In the genomic region with DNA sequence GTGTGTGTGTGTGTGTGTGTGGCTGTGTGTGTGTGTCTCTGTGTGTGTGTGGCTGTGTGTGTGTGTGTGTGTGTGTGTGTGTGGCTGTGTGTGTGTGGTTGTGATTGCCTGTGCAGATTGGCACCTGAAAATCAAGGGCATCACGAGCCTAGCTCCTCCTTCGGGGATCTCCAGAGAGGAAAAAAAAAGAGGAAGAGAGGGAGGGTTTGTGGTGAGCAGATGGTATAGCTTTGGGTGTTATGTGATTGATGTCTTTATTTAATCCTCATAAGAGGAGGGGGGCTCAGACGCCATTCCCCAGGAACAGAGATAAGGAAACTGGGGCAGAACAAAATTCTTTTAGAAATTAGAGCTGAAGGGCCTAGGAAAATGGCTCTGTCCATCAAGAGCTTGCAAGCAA, we compare ENCODE assay signal across 17 mouse cellular contexts. TPM values are rescaled to one million over a fixed set of nuclear protein-coding genes. Genes with fewer than 3 reads are reported as not detected.
DNase-seq lines count a peak whose midpoint lies in the region; ATAC-seq lines count a peak whose summit lies in the region.
"Had no signal": no experiment of that assay in that cellular context is flagged by ENCODE, and none has a peak within 500 bp of the region (broad histone marks: within the 10 kb centered on the region; RNA-seq: fewer than 3 reads in every experiment).

No protein-coding gene starts in this region.

- 56% methylated on average over 3 of the region's 3 CpGs for WGBS in forebrain, embryonic 16.5 days
- WGBS in intestine, embryonic 16.5 days: 38% methylated on average over 3 of the region's 3 CpGs

- peaks cover 2% of the 10 kb centered on the region for H3K4me1 ChIP-seq in forebrain, embryonic 16.5 days (replicated peaks; ENCODE audit: control insufficient read depth, insufficient read depth, low read length)
- H3K4me1 ChIP-seq in intestine, embryonic 16.5 days (ENCODE audit: control insufficient read depth, insufficient read depth, low read length): no peaks in the 10 kb centered on the region
- H3K4me1 ChIP-seq: embryonic facial prominence, embryonic 12.5 days; heart, embryonic 13.5 days had no signal

- H3K9me3 ChIP-seq in forebrain, embryonic 16.5 days (ENCODE audit: control insufficient read depth, low read length): no peaks in the 10 kb centered on the region
- no peaks in the 10 kb centered on the region for H3K9me3 ChIP-seq in intestine, embryonic 16.5 days (ENCODE audit: control insufficient read depth, low read length)
- H3K9me3 ChIP-seq: embryonic facial prominence, embryonic 12.5 days; heart, embryonic 13.5 days; neural tube, embryonic 15.5 days had no signal

- DNase-seq in retina, postnatal 1 day: peak; percentile 71
- no peak for DNase-seq in retina, embryonic 14.5 days (ENCODE audit: low spot score)
- DNase-seq in splenic B cell, adult 2 months (ENCODE audit: low read depth, low spot score): peak; percentile 66
- DNase-seq in embryo, embryonic 9.5 days (ENCODE audit: extremely low spot score): no peak
- DNase-seq in layer of hippocampus, postnatal 36 days: no peak
- DNase-seq: adrenal gland, adult 2 months; gastrocnemius, postnatal 14 days; kidney, adult 18-20 months; kidney, postnatal 25 days; liver, postnatal 0 days; right cerebral cortex, postnatal 14 days had no signal

- no peaks in the 10 kb centered on the region for H3K27me3 ChIP-seq in forebrain, embryonic 16.5 days (replicated peaks; ENCODE audit: control insufficient read depth, insufficient read depth, low read length)
- H3K27me3 ChIP-seq in splenic B cell, adult 2 months (ENCODE audit: control insufficient read depth, insufficient read depth, low read length, poor library complexity, severe bottlenecking): no peaks in the 10 kb centered on the region
- H3K27me3 ChIP-seq in intestine, embryonic 16.5 days (replicated peaks; ENCODE audit: control insufficient read depth, insufficient read depth, low read length): no peaks in the 10 kb centered on the region
- H3K27me3 ChIP-seq: embryonic facial prominence, embryonic 12.5 days; heart, embryonic 13.5 days; neural tube, embryonic 15.5 days had no signal

- ATAC-seq in CD4-positive, CD25-positive, alpha-beta regulatory T cell, adult 4 months: peak; percentile 11
- no peak for ATAC-seq in forebrain, embryonic 16.5 days
- ATAC-seq in intestine, embryonic 16.5 days: no peak
- ATAC-seq: liver, postnatal 0 days had no signal

- no peak overlapping the region for H3K4me3 ChIP-seq in forebrain, embryonic 16.5 days (replicated peaks; ENCODE audit: low read length)
- H3K4me3 ChIP-seq in intestine, embryonic 16.5 days (ENCODE audit: low read length): no peak overlapping the region
- H3K4me3 ChIP-seq: embryonic facial prominence, embryonic 12.5 days; heart, embryonic 13.5 days; neural tube, embryonic 15.5 days had no signal

- H3K9ac ChIP-seq in forebrain, embryonic 16.5 days (replicated peaks; ENCODE audit: low read depth, low read length): no peak overlapping the region
- H3K9ac ChIP-seq in intestine, embryonic 16.5 days (ENCODE audit: low read depth, low read length): no peak overlapping the region
- H3K9ac ChIP-seq: embryonic facial prominence, embryonic 12.5 days; heart, embryonic 13.5 days; liver, postnatal 0 days; neural tube, embryonic 15.5 days had no signal

- H3K4me2 ChIP-seq in forebrain, embryonic 16.5 days (ENCODE audit: low read length): no peak overlapping the region
- no peak overlapping the region for H3K4me2 ChIP-seq in intestine, embryonic 16.5 days (ENCODE audit: low read depth, low read length)
- H3K4me2 ChIP-seq: embryonic facial prominence, embryonic 12.5 days; heart, embryonic 13.5 days; neural tube, embryonic 15.5 days had no signal

- no peaks in the 10 kb centered on the region for H3K36me3 ChIP-seq in forebrain, embryonic 16.5 days (ENCODE audit: control insufficient read depth, insufficient read depth)
- H3K36me3 ChIP-seq in splenic B cell, adult 2 months (ENCODE audit: control insufficient read depth, insufficient read depth, low read length, poor library complexity, severe bottlenecking): no peaks in the 10 kb centered on the region
- H3K36me3 ChIP-seq in intestine, embryonic 16.5 days (ENCODE audit: control insufficient read depth, insufficient read depth, low read length): no peaks in the 10 kb centered on the region
- H3K36me3 ChIP-seq: embryonic facial prominence, embryonic 12.5 days; heart, embryonic 13.5 days; neural tube, embryonic 15.5 days had no signal

- H3K27ac ChIP-seq in forebrain, embryonic 16.5 days (ENCODE audit: low read length): peak overlapping the region; percentile 7; the same call in 1 of the 2 replicates
- no peak overlapping the region for H3K27ac ChIP-seq in intestine, embryonic 16.5 days (ENCODE audit: low read length)
- H3K27ac ChIP-seq: embryonic facial prominence, embryonic 12.5 days; heart, embryonic 13.5 days; neural tube, embryonic 15.5 days had no signal

RNA-seq across cellular contexts. Expression of a gene that starts 10.3 kb away (rescaled TPM):
- polyA plus RNA-seq in CD4-positive, CD25-positive, alpha-beta regulatory T cell, adult 4 months (2017; shearing (Covaris generic)): 100 to 1,000 TPM; 268 to 648 TPM
- 0.06 and 0.30 TPM in 2 replicates for polyA plus RNA-seq in forebrain, embryonic 16.5 days (2015; fragmentation: Nextera tagmentation; extraction: Ambion mirVana)
- under 1 TPM in 1 of 2 experiments, not detected in 1; 0.23 TPM for total RNA-seq in layer of hippocampus, postnatal 36 days (2021)
- polyA plus RNA-seq in intestine, embryonic 16.5 days (2015; fragmentation: Nextera tagmentation; extraction: Ambion mirVana): 0.44 and 0.70 TPM in 2 replicates
- polyA plus RNA-seq: heart, embryonic 13.5 days had no signal

RNA-seq across cellular contexts. Expression of a gene that starts 13.1 kb away (rescaled TPM):
- polyA plus RNA-seq in CD4-positive, CD25-positive, alpha-beta regulatory T cell, adult 4 months (2017; shearing (Covaris generic)): 10 to 100 TPM; 19.0 to 29.0 TPM
- 1.7 and 2.9 TPM in 2 replicates for polyA plus RNA-seq in forebrain, embryonic 16.5 days (2015; fragmentation: Nextera tagmentation; extraction: Ambion mirVana)
- total RNA-seq in layer of hippocampus, postnatal 36 days (2021): 1 to 10 TPM; 2.1 to 2.3 TPM
- polyA plus RNA-seq in intestine, embryonic 16.5 days (2015; fragmentation: Nextera tagmentation; extraction: Ambion mirVana): 1.9 TPM in 2 replicates

RNA-seq across cellular contexts. Expression of a gene that starts 21.5 kb away (rescaled TPM):
- polyA plus RNA-seq in CD4-positive, CD25-positive, alpha-beta regulatory T cell, adult 4 months (2017; shearing (Covaris generic)): 10 to 100 TPM in 1 of 2 experiments, 1 to 10 TPM in 1; 5.4 to 10.6 TPM
- 666 and 701 TPM in 2 replicates for polyA plus RNA-seq in forebrain, embryonic 16.5 days (2015; fragmentation: Nextera tagmentation; extraction: Ambion mirVana)
- 1,000 to 10,000 TPM; 1,023 to 1,087 TPM for total RNA-seq in layer of hippocampus, postnatal 36 days (2021)
- 87.8 and 173 TPM in 2 replicates for polyA plus RNA-seq in intestine, embryonic 16.5 days (2015; fragmentation: Nextera tagmentation; extraction: Ambion mirVana)

RNA-seq across cellular contexts. Expression of a gene that starts 32.8 kb away (rescaled TPM):
- 10 to 100 TPM; 39.0 to 40.7 TPM for polyA plus RNA-seq in CD4-positive, CD25-positive, alpha-beta regulatory T cell, adult 4 months (2017; shearing (Covaris generic))
- 459 and 463 TPM in 2 replicates for polyA plus RNA-seq in forebrain, embryonic 16.5 days (2015; fragmentation: Nextera tagmentation; extraction: Ambion mirVana)
- 100 to 1,000 TPM; 630 to 652 TPM for total RNA-seq in layer of hippocampus, postnatal 36 days (2021)
- polyA plus RNA-seq in intestine, embryonic 16.5 days (2015; fragmentation: Nextera tagmentation; extraction: Ambion mirVana): 296 and 299 TPM in 2 replicates

RNA-seq across cellular contexts. Expression of a gene that starts 34.6 kb away (rescaled TPM):
- not detected for polyA plus RNA-seq in CD4-positive, CD25-positive, alpha-beta regulatory T cell, adult 4 months (2017; shearing (Covaris generic))
- 21.8 and 28.8 TPM in 2 replicates for polyA plus RNA-seq in forebrain, embryonic 16.5 days (2015; fragmentation: Nextera tagmentation; extraction: Ambion mirVana)
- total RNA-seq in layer of hippocampus, postnatal 36 days (2021): 100 to 1,000 TPM; 180 to 187 TPM
- 0.75 and 0.77 TPM in 2 replicates for polyA plus RNA-seq in intestine, embryonic 16.5 days (2015; fragmentation: Nextera tagmentation; extraction: Ambion mirVana)

Comparison
In these comparisons a context has a peak if more than half of its experiments do, and no peak if none do; other contexts are left out.
1. DNase-seq: peak in retina, postnatal 1 day (single experiment) and splenic B cell, adult 2 months (single experiment); none in retina, embryonic 14.5 days (single experiment), embryo, embryonic 9.5 days (single experiment) and layer of hippocampus, postnatal 36 days (0 of 2).
2. RNA of a gene that starts 10.3 kb away (polyA plus RNA-seq): 268 to 648 TPM in CD4-positive, CD25-positive, alpha-beta regulatory T cell, adult 4 months; 0.44 to 0.70 TPM in intestine, embryonic 16.5 days and 0.06 to 0.30 TPM in forebrain, embryonic 16.5 days; every median in the first group is over 100 times any median in the second.